Mouse (Mus musculus) erythroid progenitor cell, adult 5-6 weeks (primary cell): Measurements from ENCODE around the gene Clgn. TPM values are rescaled to one million over a fixed set of nuclear protein-coding genes. Genes with fewer than 3 reads are reported as not detected.

Experiments
- total RNA-seq, 2 experiments: library from RNA; stranded (forward) in 1 of 2; stranded (reverse) in 1 of 2; fragments of 150-400 nt in 1 of 2; fragments of 186-747, 209-891 nt in 1 of 2; gene quantifications; 2 replicates each; pipeline versions ENCODE4 v1.2.3 to v1.2.4; 2015 to 2017; ENCODE audit warnings: low replicate concordance in 2 of 2

Gene Clgn
- total RNA-seq, 2 experiments from 2014 or later: 8.0 to 10.9 TPM

Other genes starting within 250 kb of the Clgn start
- 1.4 and 4.2 TPM in 2 replicates for gene Tbc1d9, start 224.5 kb upstream of the Clgn start, total RNA-seq (2015; ENCODE audit: low replicate concordance)
- 3.1 and 8.3 TPM in 2 replicates for gene Tbc1d9, start 224.5 kb upstream of the Clgn start, total RNA-seq (2017; ENCODE audit: low replicate concordance)
- not detected in 2 replicates for gene Gm10645, start 223.7 kb upstream of the Clgn start, total RNA-seq (2015; ENCODE audit: low replicate concordance)
- gene Gm10645, start 223.7 kb upstream of the Clgn start, total RNA-seq (2017; ENCODE audit: low replicate concordance): not detected in 2 replicates
- gene Ucp1, start 99.5 kb upstream of the Clgn start, total RNA-seq (2015; ENCODE audit: low replicate concordance): not detected in 2 replicates
- not detected in 2 replicates for gene Ucp1, start 99.5 kb upstream of the Clgn start, total RNA-seq (2017; ENCODE audit: low replicate concordance)
- 13.0 and 17.6 TPM in 2 replicates for gene Elmod2, start 57.4 kb upstream of the Clgn start, total RNA-seq (2015; ENCODE audit: low replicate concordance)
- 17.3 and 22.1 TPM in 2 replicates for gene Elmod2, start 57.4 kb upstream of the Clgn start, total RNA-seq (2017; ENCODE audit: low replicate concordance)
- not detected in 2 replicates for gene Mgat4d, start 41.4 kb upstream of the Clgn start, total RNA-seq (2015; ENCODE audit: low replicate concordance)
- not detected in 2 replicates for gene Mgat4d, start 41.4 kb upstream of the Clgn start, total RNA-seq (2017; ENCODE audit: low replicate concordance)
- 136 and 184 TPM in 2 replicates for gene Scoc, start 68.5 kb downstream of the Clgn start, total RNA-seq (2015; ENCODE audit: low replicate concordance)
- gene Scoc, start 68.5 kb downstream of the Clgn start, total RNA-seq (2017; ENCODE audit: low replicate concordance): 126 and 141 TPM in 2 replicates
- not detected in 2 replicates for gene Olfr370, start 145.9 kb downstream of the Clgn start, total RNA-seq (2015; ENCODE audit: low replicate concordance)
- not detected in 2 replicates for gene Olfr370, start 145.9 kb downstream of the Clgn start, total RNA-seq (2017; ENCODE audit: low replicate concordance)
- 90.1 and 119 TPM in 2 replicates for gene Ndufb7, start 176.8 kb downstream of the Clgn start, total RNA-seq (2015; ENCODE audit: low replicate concordance)
- gene Ndufb7, start 176.8 kb downstream of the Clgn start, total RNA-seq (2017; ENCODE audit: low replicate concordance): 75.9 and 125 TPM in 2 replicates
- gene Tecr, start 218.1 kb downstream of the Clgn start, total RNA-seq (2015; ENCODE audit: low replicate concordance): 292 and 301 TPM in 2 replicates
- gene Tecr, start 218.1 kb downstream of the Clgn start, total RNA-seq (2017; ENCODE audit: low replicate concordance): 92.2 and 190 TPM in 2 replicates
- 56.2 and 59.5 TPM in 2 replicates for gene Dnajb1, start 218.3 kb downstream of the Clgn start, total RNA-seq (2015; ENCODE audit: low replicate concordance)
- gene Dnajb1, start 218.3 kb downstream of the Clgn start, total RNA-seq (2017; ENCODE audit: low replicate concordance): 58.9 and 62.4 TPM in 2 replicates